Comparison of ENCODE assay signal across 13 mouse cellular contexts in the genomic region with DNA sequence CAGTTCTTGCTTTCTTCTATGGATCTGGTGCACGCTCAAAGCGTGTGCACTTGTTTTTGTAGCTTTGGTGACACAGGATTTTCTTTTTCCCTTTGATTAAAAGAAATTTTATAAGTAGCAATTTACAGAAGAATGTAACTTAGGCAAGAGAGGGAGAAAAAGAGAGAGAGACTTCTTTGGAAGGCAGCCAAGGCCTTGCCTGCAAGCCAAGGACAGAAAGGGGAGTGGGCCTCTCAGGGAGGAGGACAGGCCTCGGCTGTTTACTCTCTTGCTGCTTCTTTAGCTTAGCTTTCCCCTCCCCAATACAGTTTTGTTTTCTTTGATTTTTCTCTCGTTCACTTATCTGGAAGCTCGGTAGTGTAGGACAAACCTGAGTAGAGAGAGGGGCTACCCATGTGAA. TPM values are rescaled to one million over a fixed set of nuclear protein-coding genes. Genes with fewer than 3 reads are reported as not detected.
DNase-seq lines count a peak whose midpoint lies in the region; ATAC-seq and TF ChIP-seq lines count a peak whose summit lies in the region.
"Had no signal": no experiment of that assay in that cellular context is flagged by ENCODE, and none has a peak within 500 bp of the region (broad histone marks: within the 10 kb centered on the region; RNA-seq: fewer than 3 reads in every experiment).

No protein-coding gene starts in this region.

- H3K27me3 ChIP-seq in midbrain, embryonic 13.5 days: no peaks in the 10 kb centered on the region
- H3K27me3 ChIP-seq in midbrain, embryonic 10.5 days (ENCODE audit: low read depth, poor library complexity, severe bottlenecking): no peaks in the 10 kb centered on the region
- no peaks in the 10 kb centered on the region for H3K27me3 ChIP-seq in embryonic facial prominence, embryonic 13.5 days
- H3K27me3 ChIP-seq in stomach, postnatal 0 days (ENCODE audit: control insufficient read depth, insufficient read depth, low read length): no peaks in the 10 kb centered on the region

- intact Hi-C loops in heart, postnatal 14 days (cut with DNase I): no loop called here

- no peaks in the 10 kb centered on the region for H3K9me3 ChIP-seq in midbrain, embryonic 13.5 days
- H3K9me3 ChIP-seq in midbrain, embryonic 10.5 days (replicated peaks): no peaks in the 10 kb centered on the region
- H3K9me3 ChIP-seq in embryonic facial prominence, embryonic 13.5 days: no peaks in the 10 kb centered on the region
- H3K9me3 ChIP-seq in stomach, postnatal 0 days (ENCODE audit: control insufficient read depth, low read length): no peaks in the 10 kb centered on the region

- H3K9ac ChIP-seq in midbrain, embryonic 13.5 days (replicated peaks): no peak overlapping the region
- H3K9ac ChIP-seq in embryonic facial prominence, embryonic 13.5 days: no peak overlapping the region
- H3K9ac ChIP-seq in stomach, postnatal 0 days (ENCODE audit: low read length): no peak overlapping the region

- H3K27ac ChIP-seq in midbrain, embryonic 13.5 days: 0 out of 2 replicates have a peak overlapping the region, but pooled peaks have one; percentile 11
- H3K27ac ChIP-seq in midbrain, embryonic 10.5 days (replicated peaks): no peak overlapping the region
- H3K27ac ChIP-seq in embryonic facial prominence, embryonic 13.5 days: peak overlapping the region; percentile 97
- H3K27ac ChIP-seq in stomach, postnatal 0 days (replicated peaks): peak overlapping the region; percentile 83
- H3K27ac ChIP-seq: layer of hippocampus, adult 2 months; macrophage had no signal

- no peak overlapping the region for H3K4me2 ChIP-seq in midbrain, embryonic 13.5 days (replicated peaks)
- H3K4me2 ChIP-seq in embryonic facial prominence, embryonic 13.5 days: no peak overlapping the region
- H3K4me2 ChIP-seq in stomach, postnatal 0 days (replicated peaks; ENCODE audit: low read depth): no peak overlapping the region

- peaks cover 12% of the 10 kb centered on the region for H3K4me1 ChIP-seq in midbrain, embryonic 13.5 days (replicated peaks)
- H3K4me1 ChIP-seq in midbrain, embryonic 10.5 days: peaks cover 19% of the 10 kb centered on the region
- H3K4me1 ChIP-seq in embryonic facial prominence, embryonic 13.5 days: peaks cover 37% of the 10 kb centered on the region
- H3K4me1 ChIP-seq in stomach, postnatal 0 days (replicated peaks; ENCODE audit: control insufficient read depth, insufficient read depth): peaks cover 6% of the 10 kb centered on the region; the same call in 1 of the 2 replicates

- peak; percentile 29 for DNase-seq in heart, postnatal 4 days
- DNase-seq in heart, postnatal 14 days: no peak
- no peak for DNase-seq in midbrain, embryonic 10.5 days (ENCODE audit: low spot score)
- no peak for DNase-seq in stomach, postnatal 0 days (ENCODE audit: low spot score)
- no peak for DNase-seq in urinary bladder, postnatal 10 days (ENCODE audit: low spot score)
- DNase-seq: cerebellum, adult 11-12 months; right cerebral cortex, postnatal 14 days; thymus, postnatal 25 days had no signal

- 81% methylated on average over 5 of the region's 5 CpGs for WGBS in midbrain, embryonic 13.5 days
- 91% methylated on average over 5 of the region's 5 CpGs for WGBS in midbrain, embryonic 10.5 days
- WGBS in embryonic facial prominence, embryonic 13.5 days: 43% methylated on average over 5 of the region's 5 CpGs
- 26% methylated on average over 5 of the region's 5 CpGs for WGBS in stomach, postnatal 0 days

- no peak overlapping the region for H3K4me3 ChIP-seq in midbrain, embryonic 13.5 days (replicated peaks)
- no peak overlapping the region for H3K4me3 ChIP-seq in midbrain, embryonic 10.5 days
- no peak overlapping the region for H3K4me3 ChIP-seq in embryonic facial prominence, embryonic 13.5 days
- no peak overlapping the region for H3K4me3 ChIP-seq in stomach, postnatal 0 days (ENCODE audit: low read depth, low read length)
- H3K4me3 ChIP-seq: layer of hippocampus, adult 2 months had no signal

- no peak for ATAC-seq in midbrain, embryonic 13.5 days
- no peak for ATAC-seq in embryonic facial prominence, embryonic 13.5 days (ENCODE audit: insufficient number of reproducible peaks, insufficient read depth, low FRiP score, low TSS enrichment, low read depth)
- ATAC-seq in stomach, postnatal 0 days (ENCODE audit: low FRiP score, low TSS enrichment): no peak
- no peak for ATAC-seq in inflammation-experienced regulatory T-cells, adult 6 months

- no peak for TF ChIP-seq EP300 in stomach, postnatal 0 days (optimal IDR thresholded peaks at IDR 0.05)

- no peak for TF ChIP-seq CTCF in stomach, postnatal 0 days (IDR thresholded peaks at IDR 0.05; ENCODE audit: low read depth)

- no peaks in the 10 kb centered on the region for H3K36me3 ChIP-seq in midbrain, embryonic 13.5 days
- H3K36me3 ChIP-seq in midbrain, embryonic 10.5 days: no peaks in the 10 kb centered on the region
- no peaks in the 10 kb centered on the region for H3K36me3 ChIP-seq in embryonic facial prominence, embryonic 13.5 days
- H3K36me3 ChIP-seq in stomach, postnatal 0 days (ENCODE audit: control insufficient read depth, insufficient read depth, low read length): no peaks in the 10 kb centered on the region

RNA-seq across cellular contexts. Expression of a gene that starts 1.8 kb away (rescaled TPM):
- 10 to 100 TPM; 15.7 to 16.7 TPM for total RNA-seq in heart, postnatal 4 days (2021)
- total RNA-seq in heart, postnatal 14 days (2021): 10 to 100 TPM; 10.3 to 13.9 TPM
- polyA plus RNA-seq in midbrain, embryonic 13.5 days (2015; fragmentation: Nextera tagmentation; extraction: Ambion mirVana): 20.0 and 23.6 TPM in 2 replicates
- polyA plus RNA-seq in midbrain, embryonic 10.5 days (2016; fragmentation: Nextera tagmentation; extraction: Ambion mirVana): 31.7 and 33.0 TPM in 2 replicates
- polyA plus RNA-seq in embryonic facial prominence, embryonic 13.5 days (2015; fragmentation: Nextera tagmentation; extraction: Ambion mirVana): 22.0 and 22.5 TPM in 2 replicates
- 6.7 and 6.8 TPM in 2 replicates for polyA plus RNA-seq in stomach, postnatal 0 days (2015; fragmentation: Nextera tagmentation; extraction: Ambion mirVana)
- polyA plus RNA-seq in inflammation-experienced regulatory T-cells, adult 6 months (2017; shearing (Covaris generic)): 10 to 100 TPM in 2 of 3 experiments, 1 to 10 TPM in 1; 6.5 to 11.9 (median 10.5) TPM

RNA-seq across cellular contexts. Expression of a gene that starts 12.7 kb away (rescaled TPM):
- 10 to 100 TPM in 1 of 2 experiments, 1 to 10 TPM in 1; 10.0 to 10.3 TPM for total RNA-seq in heart, postnatal 4 days (2021)
- 1 to 10 TPM; 6.0 to 7.8 TPM for total RNA-seq in heart, postnatal 14 days (2021)
- polyA plus RNA-seq in midbrain, embryonic 13.5 days (2015; fragmentation: Nextera tagmentation; extraction: Ambion mirVana): 8.5 and 12.5 TPM in 2 replicates
- polyA plus RNA-seq in midbrain, embryonic 10.5 days (2016; fragmentation: Nextera tagmentation; extraction: Ambion mirVana): 1.7 and 2.7 TPM in 2 replicates
- polyA plus RNA-seq in embryonic facial prominence, embryonic 13.5 days (2015; fragmentation: Nextera tagmentation; extraction: Ambion mirVana): 12.3 and 13.2 TPM in 2 replicates
- polyA plus RNA-seq in stomach, postnatal 0 days (2015; fragmentation: Nextera tagmentation; extraction: Ambion mirVana): 4.7 and 6.1 TPM in 2 replicates
- not detected for polyA plus RNA-seq in inflammation-experienced regulatory T-cells, adult 6 months (2017; shearing (Covaris generic))
- polyA plus RNA-seq: macrophage had no signal

RNA-seq across cellular contexts. Expression of a gene that starts 13.3 kb away (rescaled TPM):
- total RNA-seq in heart, postnatal 4 days (2021): 100 to 1,000 TPM; 196 to 210 TPM
- 100 to 1,000 TPM; 166 to 172 TPM for total RNA-seq in heart, postnatal 14 days (2021)
- polyA plus RNA-seq in midbrain, embryonic 13.5 days (2015; fragmentation: Nextera tagmentation; extraction: Ambion mirVana): 18.6 and 25.7 TPM in 2 replicates
- 35.2 and 35.7 TPM in 2 replicates for polyA plus RNA-seq in midbrain, embryonic 10.5 days (2016; fragmentation: Nextera tagmentation; extraction: Ambion mirVana)
- 62.3 and 67.1 TPM in 2 replicates for polyA plus RNA-seq in embryonic facial prominence, embryonic 13.5 days (2015; fragmentation: Nextera tagmentation; extraction: Ambion mirVana)
- 17.9 and 21.2 TPM in 2 replicates for polyA plus RNA-seq in stomach, postnatal 0 days (2015; fragmentation: Nextera tagmentation; extraction: Ambion mirVana)
- not detected for polyA plus RNA-seq in inflammation-experienced regulatory T-cells, adult 6 months (2017; shearing (Covaris generic))
- polyA plus RNA-seq: macrophage had no signal

RNA-seq across cellular contexts. Expression of a gene that starts 26.5 kb away (rescaled TPM):
- total RNA-seq in heart, postnatal 4 days (2021): 100 to 1,000 TPM; 121 to 125 TPM
- total RNA-seq in heart, postnatal 14 days (2021): 100 to 1,000 TPM; 172 to 178 TPM
- polyA plus RNA-seq in midbrain, embryonic 13.5 days (2015; fragmentation: Nextera tagmentation; extraction: Ambion mirVana): 35.5 and 42.9 TPM in 2 replicates
- polyA plus RNA-seq in midbrain, embryonic 10.5 days (2016; fragmentation: Nextera tagmentation; extraction: Ambion mirVana): 13.2 and 16.7 TPM in 2 replicates
- polyA plus RNA-seq in embryonic facial prominence, embryonic 13.5 days (2015; fragmentation: Nextera tagmentation; extraction: Ambion mirVana): 27.0 and 37.1 TPM in 2 replicates
- 7.1 and 7.9 TPM in 2 replicates for polyA plus RNA-seq in stomach, postnatal 0 days (2015; fragmentation: Nextera tagmentation; extraction: Ambion mirVana)
- under 1 TPM in 1 of 3 experiments, not detected in 2; 0.05 TPM for polyA plus RNA-seq in inflammation-experienced regulatory T-cells, adult 6 months (2017; shearing (Covaris generic))

RNA-seq across cellular contexts. Expression of a gene that starts 40.2 kb away (rescaled TPM):
- 1 to 10 TPM in 1 of 2 experiments, under 1 TPM in 1; 0.55 to 1.1 TPM for total RNA-seq in heart, postnatal 4 days (2021)
- under 1 TPM; 0.26 to 0.88 TPM for total RNA-seq in heart, postnatal 14 days (2021)
- 46.1 and 47.3 TPM in 2 replicates for polyA plus RNA-seq in midbrain, embryonic 13.5 days (2015; fragmentation: Nextera tagmentation; extraction: Ambion mirVana)
- 9.9 and 17.4 TPM in 2 replicates for polyA plus RNA-seq in midbrain, embryonic 10.5 days (2016; fragmentation: Nextera tagmentation; extraction: Ambion mirVana)
- 1.1 and 1.5 TPM in 2 replicates for polyA plus RNA-seq in embryonic facial prominence, embryonic 13.5 days (2015; fragmentation: Nextera tagmentation; extraction: Ambion mirVana)
- 1.4 and 1.7 TPM in 2 replicates for polyA plus RNA-seq in stomach, postnatal 0 days (2015; fragmentation: Nextera tagmentation; extraction: Ambion mirVana)
- polyA plus RNA-seq in inflammation-experienced regulatory T-cells, adult 6 months (2017; shearing (Covaris generic)): under 1 TPM in 1 of 3 experiments, not detected in 2; 0.24 TPM
- polyA plus RNA-seq: macrophage had no signal

Comparison
In these comparisons a context has a peak if more than half of its experiments do, and no peak if none do; other contexts are left out.
1. RNA of a gene that starts 13.3 kb away (polyA plus RNA-seq): 62.3 to 67.1 TPM in embryonic facial prominence, embryonic 13.5 days, 35.2 to 35.7 TPM in midbrain, embryonic 10.5 days, 18.6 to 25.7 TPM in midbrain, embryonic 13.5 days and 17.9 to 21.2 TPM in stomach, postnatal 0 days; not detected in inflammation-experienced regulatory T-cells, adult 6 months; every median in the first group is over 10 times any median in the second.